Mouse (Mus musculus) heart, embryonic 11.5 days (tissue): Measurements from ENCODE around the gene Idh3g. TPM values are rescaled to one million over a fixed set of nuclear protein-coding genes. Genes with fewer than 3 reads are reported as not detected.

Experiments used
- ATAC-seq: fragments of 200-750 bp; cut with Nextera tagmentation; replicated peaks from 2 replicates; pipeline ENCODE4 v1.8.0; 2017; ENCODE audit warnings: moderate library complexity; ENCODE audit not compliant: insufficient number of reproducible peaks, low FRiP score, low TSS enrichment
- H3K27ac ChIP-seq: fragments of 300-500 bp; sonication (generic); 2 replicates; pipeline ENCODE4 v1.5.1; 2014; ENCODE audit warnings: mild to moderate bottlenecking, low read depth, low read length
- H3K27me3 ChIP-seq: fragments of 300-500 bp; sonication (generic); 2 replicates; pipeline ENCODE4 v1.6.1; 2014; ENCODE audit warnings: mild to moderate bottlenecking, low read length, mixed read lengths; ENCODE audit not compliant: control insufficient read depth, insufficient read depth
- H3K36me3 ChIP-seq: fragments of 300-500 bp; sonication (generic); 2 replicates; pipeline ENCODE4 v1.6.1; 2014; ENCODE audit warnings: mild to moderate bottlenecking, low read length, moderate library complexity, mixed read lengths; ENCODE audit not compliant: control insufficient read depth, insufficient read depth
- H3K4me1 ChIP-seq: fragments of 300-500 bp; sonication (generic); 2 replicates; pipeline ENCODE4 v1.6.1; 2014; ENCODE audit warnings: low read length; ENCODE audit not compliant: control insufficient read depth, insufficient read depth
- H3K4me2 ChIP-seq: fragments of 300-500 bp; sonication (generic); 2 replicates; pipeline ENCODE4 v1.6.1; 2014; ENCODE audit warnings: mild to moderate bottlenecking, moderate library complexity
- H3K4me3 ChIP-seq: fragments of 300-500 bp; sonication (generic); 2 replicates; pipeline ENCODE4 v1.5.1; 2014; ENCODE audit warnings: low read depth, low read length
- H3K9ac ChIP-seq: fragments of 300-500 bp; sonication (generic); 2 replicates; pipeline ENCODE4 v1.6.1; 2014; ENCODE audit warnings: mild to moderate bottlenecking, low read depth, low read length, moderate library complexity
- H3K9me3 ChIP-seq: fragments of 300-500 bp; sonication (generic); replicated peaks from 2 replicates; pipeline ENCODE4 v1.6.1; 2016; ENCODE audit warnings: low read length; ENCODE audit not compliant: control insufficient read depth
- WGBS: fragments of 180-500 bp; shearing (Covaris S2); extraction: QIAGEN DNeasy Blood & Tissue Kit; methylation state at CpG from one replicate; pipeline ENCODE4 v1.1.7; 2014; ENCODE audit not compliant: insufficient replicate concordance; 5-methylcytosine and 5-hydroxymethylcytosine counted together
- polyA plus RNA-seq: library from polyadenylated mRNA; unstranded; fragments of >200 nt; fragmentation: Nextera tagmentation; extraction: Ambion mirVana; gene quantifications from 2 replicates; pipeline ENCODE4 v1.2.1, GENCODE M21; 2014

Idh3g gene
- polyA plus RNA-seq, 1 experiment from 2014 or later, result 285 TPM

GRCm38 (mm10) chrX:73797511-73797910, 10.8 kb upstream of the Idh3g start:
- 0 out of 2 replicates have a peak, but pooled peaks cover 2% of the 10 kb centered on the region for H3K27me3 ChIP-seq
- no peak overlapping the region for H3K27ac ChIP-seq
- no peaks in the 10 kb centered on the region for H3K4me1 ChIP-seq
- ATAC-seq, result no peak
- H3K9me3 ChIP-seq, result no peaks in the 10 kb centered on the region
- no peaks in the 10 kb centered on the region for H3K36me3 ChIP-seq
- WGBS, result 88% methylated on average over 2 of the region's 2 CpGs
- H3K4me3 ChIP-seq, result no peak overlapping the region
- H3K4me2 ChIP-seq, result no peak overlapping the region
- no peak overlapping the region for H3K9ac ChIP-seq

DNA sequence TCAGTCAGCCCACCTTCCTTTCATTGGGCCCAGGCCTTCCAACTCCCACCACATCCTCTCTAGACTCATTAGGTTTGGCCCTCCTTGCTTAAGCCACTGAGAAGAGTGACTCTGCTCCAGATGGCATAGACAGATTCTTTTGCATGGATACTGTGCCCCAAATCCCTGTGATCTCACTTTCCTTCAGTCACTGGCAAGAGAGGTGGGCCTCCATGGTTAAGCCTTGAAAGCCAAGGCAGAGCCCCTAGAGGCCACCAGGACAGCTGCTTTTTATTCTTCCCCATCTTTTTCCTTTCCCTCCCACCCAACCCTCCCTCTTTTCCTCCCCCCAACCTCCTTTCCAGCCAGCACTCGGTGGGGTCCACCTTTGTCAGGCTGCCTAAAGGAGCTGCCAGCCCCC, 6.8 kb upstream of the Idh3g start:
- no peak for ATAC-seq
- H3K9ac ChIP-seq, result no peak overlapping the region
- 45% methylated on average over 1 of the region's 1 CpGs for WGBS

GRCm38 (mm10) chrX:73793039-73793438, 6.3 kb upstream of the Idh3g start:
- H3K4me2 ChIP-seq, result no peak overlapping the region
- 0 out of 2 replicates have a peak, but pooled peaks cover under 1% of the 10 kb centered on the region for H3K4me1 ChIP-seq
- no peak overlapping the region for H3K9ac ChIP-seq
- H3K36me3 ChIP-seq, result peaks cover 2% of the 10 kb centered on the region; the same call in 1 of the 2 replicates
- H3K27ac ChIP-seq, result no peak overlapping the region
- no peaks in the 10 kb centered on the region for H3K9me3 ChIP-seq
- ATAC-seq, result no peak
- H3K4me3 ChIP-seq, result no peak overlapping the region
- H3K27me3 ChIP-seq, result no peaks in the 10 kb centered on the region

More for the DNA sequence above, 6.8 kb upstream of the Idh3g start:
- H3K4me1 ChIP-seq, result no peaks in the 10 kb centered on the region
- H3K4me3 ChIP-seq, result no peak overlapping the region
- no peaks in the 10 kb centered on the region for H3K9me3 ChIP-seq
- H3K27ac ChIP-seq, result no peak overlapping the region
- 0 out of 2 replicates have a peak, but pooled peaks cover 1% of the 10 kb centered on the region for H3K27me3 ChIP-seq
- H3K4me2 ChIP-seq, result no peak overlapping the region
- H3K36me3 ChIP-seq, result peaks cover 2% of the 10 kb centered on the region; the same call in 1 of the 2 replicates

GRCm38 (mm10) chrX:73788501-73788900, 1.8 kb upstream of the Idh3g start:
- Histone ChIP-seq H3K4me1 (0 out of 2 replicates have a peak, but pooled peaks cover 2% of the 10 kb centered on the region), H3K9me3 (no peaks in the 10 kb centered on the region), H3K4me2 (peak overlapping the region; percentile 59), H3K9ac (no peak overlapping the region), H3K4me3 (no peak overlapping the region), H3K27ac (no peak overlapping the region), H3K36me3 (peaks cover 2% of the 10 kb centered on the region; the same call in 1 of the 2 replicates), H3K27me3 (no peaks in the 10 kb centered on the region)
- no peak for ATAC-seq
- WGBS, result 90% methylated on average over 1 of the region's 1 CpGs

GRCm38 (mm10) chrX:73787225-73787558, 495 bp upstream of the Idh3g start:
- Histone ChIP-seq H3K4me2 (peak overlapping the region; percentile 59), H3K36me3 (peaks cover 2% of the 10 kb centered on the region; the same call in 1 of the 2 replicates), H3K27me3 (no peaks in the 10 kb centered on the region), H3K4me1 (0 out of 2 replicates have a peak, but pooled peaks cover 2% of the 10 kb centered on the region), H3K27ac (peak overlapping the region; percentile 91), H3K9me3 (no peaks in the 10 kb centered on the region), H3K9ac (peak overlapping the region; percentile 78), H3K4me3 (peak overlapping the region; percentile 65)
- 23% methylated on average over 22 of the region's 22 CpGs for WGBS
- ATAC-seq, result peak; percentile 41

DNA sequence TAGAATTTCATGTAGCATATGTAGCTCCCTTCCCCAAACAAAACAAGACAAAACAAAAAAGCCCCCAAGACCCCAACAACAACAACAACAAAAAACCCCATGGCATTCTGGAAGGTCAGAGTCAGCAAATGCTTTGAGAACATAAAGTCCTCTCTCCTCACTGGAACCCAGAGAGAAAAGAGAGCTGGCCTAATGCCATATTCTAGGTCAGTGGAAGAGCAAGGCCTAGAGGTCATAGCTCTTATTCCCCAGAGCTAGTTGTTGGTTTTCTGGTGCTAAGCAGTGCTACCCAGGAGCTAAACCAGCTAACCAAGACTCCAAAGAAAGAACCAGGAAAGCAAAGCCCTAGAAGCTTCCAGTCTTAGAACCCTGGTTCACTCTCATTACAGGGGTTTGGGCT, 1.0 kb downstream of the Idh3g start:
- Histone ChIP-seq H3K4me1 (0 out of 2 replicates have a peak, but pooled peaks cover 2% of the 10 kb centered on the region), H3K36me3 (peaks cover 6% of the 10 kb centered on the region)
- no peak for ATAC-seq

GRCm38 (mm10) chrX:73782227-73782626, 4.5 kb downstream of the Idh3g start:
- H3K4me2 ChIP-seq, result no peak overlapping the region
- no peaks in the 10 kb centered on the region for H3K4me1 ChIP-seq
- no peak overlapping the region for H3K27ac ChIP-seq
- peaks cover 6% of the 10 kb centered on the region; the same call in 1 of the 2 replicates for H3K36me3 ChIP-seq
- no peak for ATAC-seq
- no peak overlapping the region for H3K9ac ChIP-seq
- WGBS, result 90% methylated on average over 3 of the region's 3 CpGs
- H3K9me3 ChIP-seq, result no peaks in the 10 kb centered on the region
- no peak overlapping the region for H3K4me3 ChIP-seq
- H3K27me3 ChIP-seq, result no peaks in the 10 kb centered on the region

More for the DNA sequence above, 1.0 kb downstream of the Idh3g start:
- H3K4me2 ChIP-seq, result peak overlapping the region; percentile 68
- no peaks in the 10 kb centered on the region for H3K27me3 ChIP-seq
- peak overlapping the region; percentile 74 for H3K9ac ChIP-seq
- peak overlapping the region; percentile 65 for H3K4me3 ChIP-seq
- peak overlapping the region; percentile 91 for H3K27ac ChIP-seq
- no peaks in the 10 kb centered on the region for H3K9me3 ChIP-seq

DNA sequence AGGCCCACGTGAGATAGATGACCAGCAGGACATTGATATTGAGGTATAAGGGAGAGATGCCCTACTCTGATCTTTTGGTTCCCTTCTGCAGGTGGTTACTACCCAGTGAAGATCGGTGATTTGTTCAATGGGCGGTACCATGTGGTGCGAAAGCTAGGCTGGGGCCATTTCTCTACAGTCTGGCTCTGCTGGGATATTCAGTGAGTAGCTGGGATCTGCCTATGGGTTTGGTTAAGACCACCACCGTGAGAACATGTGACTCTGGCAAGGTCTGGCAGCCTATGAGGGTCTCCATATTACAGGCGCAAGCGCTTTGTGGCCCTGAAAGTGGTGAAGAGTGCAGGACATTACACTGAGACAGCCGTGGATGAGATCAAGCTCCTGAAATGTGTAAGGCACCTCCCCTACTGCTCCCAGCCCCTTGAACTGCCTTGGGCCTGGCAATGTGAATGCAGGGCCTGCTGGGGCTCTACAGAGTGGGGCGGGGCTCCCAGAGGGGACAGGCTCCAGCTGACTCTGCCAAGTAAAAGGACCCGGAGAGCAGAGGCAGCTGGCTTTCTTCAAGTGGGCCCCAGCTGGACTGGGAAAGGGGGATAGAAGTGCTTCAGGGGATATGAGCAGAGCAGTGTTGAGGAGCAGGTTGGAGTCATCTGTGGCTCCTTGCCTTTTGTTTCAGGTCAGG, 11.8 kb downstream of the Idh3g start:
- H3K9ac ChIP-seq, result peak overlapping the region; percentile 69; the same call in 1 of the 2 replicates
- peaks cover 2% of the 10 kb centered on the region for H3K27me3 ChIP-seq
- 58% methylated on average over 10 of the region's 10 CpGs for WGBS
- H3K4me1 ChIP-seq, result no peaks in the 10 kb centered on the region
- no peaks in the 10 kb centered on the region for H3K9me3 ChIP-seq
- no peak; the same call in 1 of the 2 replicates for ATAC-seq
- H3K36me3 ChIP-seq, result no peaks in the 10 kb centered on the region
- peak overlapping the region; percentile 54 for H3K4me2 ChIP-seq
- peak overlapping the region; percentile 85 for H3K27ac ChIP-seq
- peak overlapping the region; percentile 35 for H3K4me3 ChIP-seq
